Mouse (Mus musculus): ENCODE measurements at regions not wholly inside any gene's neighbourhood (a gene's known extent, or its start where the extent isn't known, plus 50 kb on each side); places are given as distances from the start of the nearest gene placed in this dataset.

DNA sequence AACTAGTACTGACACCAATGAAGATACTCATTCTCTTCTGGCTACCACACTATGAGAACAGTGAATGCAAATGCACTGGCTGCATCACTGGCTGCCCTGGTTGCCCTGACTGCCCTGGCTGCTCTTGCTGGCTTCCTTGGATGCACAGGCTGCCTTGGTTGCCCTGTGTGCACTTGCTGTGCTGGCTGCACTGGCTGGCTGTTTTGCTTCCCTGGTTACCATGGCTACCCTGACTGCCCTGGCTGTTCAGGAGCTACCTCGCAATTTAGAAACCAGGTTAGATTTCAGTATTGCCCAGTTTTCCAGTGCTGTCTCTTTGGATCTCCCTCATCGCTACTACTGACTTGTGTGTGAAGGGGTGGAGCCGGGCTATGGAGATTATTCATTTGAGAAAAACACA lies 175.7 kb downstream of the Fat4 start:
- Histone ChIP-seq H3K36me3 (ENCODE audit: control insufficient read depth, insufficient read depth) (no peaks in the 10 kb centered on the region), H3K79me2 (ENCODE audit: control insufficient read depth, insufficient read depth) (no peaks in the 10 kb centered on the region), H3K79me3 (ENCODE audit: low read depth) (no peaks in the 10 kb centered on the region), H3K4me3 (ENCODE audit: insufficient read depth, poor library complexity, severe bottlenecking) (no peak overlapping the region), H3ac (ENCODE audit: control insufficient read depth, insufficient read length, low read depth) (no peak overlapping the region), H3K27me3 (ENCODE audit: control insufficient read depth, insufficient read depth, insufficient read length) (no peaks in the 10 kb centered on the region)
- TF ChIP-seq MAX (IDR thresholded peaks at IDR 0.05) = no peak
- no peak for TF ChIP-seq MYOG (IDR thresholded peaks at IDR 0.05; ENCODE audit: control insufficient read depth, extremely low read depth, insufficient read length)
- TF ChIP-seq MYOD1 (IDR thresholded peaks at IDR 0.05; ENCODE audit: control insufficient read depth, insufficient read length, low read depth) = no peak
- TF ChIP-seq FOSL1 (IDR thresholded peaks at IDR 0.05; ENCODE audit: insufficient read depth, low read length, poor library complexity, severe bottlenecking) = no peak
- TF ChIP-seq CTCF (IDR thresholded peaks at IDR 0.05; ENCODE audit: control insufficient read depth, insufficient read depth, insufficient read length) = no peak
- no peak for TF ChIP-seq CEBPB (IDR thresholded peaks at IDR 0.05; ENCODE audit: low read depth)
- no peak for TF ChIP-seq USF1 (IDR thresholded peaks at IDR 0.05; ENCODE audit: low read depth)

DNA sequence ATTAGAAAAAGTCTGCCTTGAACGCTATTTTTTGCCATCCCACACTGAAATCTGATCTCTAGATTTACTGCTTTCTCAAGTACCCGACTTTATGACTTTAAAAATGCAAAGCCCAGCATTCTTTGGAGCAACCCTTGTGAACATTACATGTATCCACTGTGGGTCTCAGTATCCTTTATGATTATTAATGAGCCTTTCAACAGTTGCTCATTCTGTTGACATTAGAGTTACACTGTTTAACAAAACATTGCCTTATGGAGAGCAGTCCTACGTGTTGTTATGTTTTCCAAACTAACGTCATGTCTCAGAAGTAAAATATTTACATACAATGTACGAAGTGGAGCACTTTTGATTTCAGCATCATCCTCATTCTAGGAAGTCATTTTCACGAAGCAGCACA lies 178.7 kb downstream of the Fat4 start:
- Histone ChIP-seq H3K79me2 (ENCODE audit: control insufficient read depth, insufficient read depth) (no peaks in the 10 kb centered on the region), H3K36me3 (ENCODE audit: control insufficient read depth, insufficient read depth) (no peaks in the 10 kb centered on the region), H3K4me3 (ENCODE audit: insufficient read depth, poor library complexity, severe bottlenecking) (no peak overlapping the region), H3K27me3 (ENCODE audit: control insufficient read depth, insufficient read depth, insufficient read length) (no peaks in the 10 kb centered on the region), H3ac (ENCODE audit: control insufficient read depth, insufficient read length, low read depth) (no peak overlapping the region), H3K79me3 (ENCODE audit: low read depth) (no peaks in the 10 kb centered on the region)
- TF ChIP-seq CTCF (IDR thresholded peaks at IDR 0.05; ENCODE audit: control insufficient read depth, insufficient read depth, insufficient read length) (no peak), FOSL1 (IDR thresholded peaks at IDR 0.05; ENCODE audit: insufficient read depth, low read length, poor library complexity, severe bottlenecking) (no peak), MAX (IDR thresholded peaks at IDR 0.05) (no peak), MYOG (IDR thresholded peaks at IDR 0.05; ENCODE audit: control insufficient read depth, extremely low read depth, insufficient read length) (no peak), MYOD1 (IDR thresholded peaks at IDR 0.05; ENCODE audit: control insufficient read depth, insufficient read length, low read depth) (no peak), CEBPB (IDR thresholded peaks at IDR 0.05; ENCODE audit: low read depth) (no peak), USF1 (IDR thresholded peaks at IDR 0.05; ENCODE audit: low read depth) (no peak)

DNA sequence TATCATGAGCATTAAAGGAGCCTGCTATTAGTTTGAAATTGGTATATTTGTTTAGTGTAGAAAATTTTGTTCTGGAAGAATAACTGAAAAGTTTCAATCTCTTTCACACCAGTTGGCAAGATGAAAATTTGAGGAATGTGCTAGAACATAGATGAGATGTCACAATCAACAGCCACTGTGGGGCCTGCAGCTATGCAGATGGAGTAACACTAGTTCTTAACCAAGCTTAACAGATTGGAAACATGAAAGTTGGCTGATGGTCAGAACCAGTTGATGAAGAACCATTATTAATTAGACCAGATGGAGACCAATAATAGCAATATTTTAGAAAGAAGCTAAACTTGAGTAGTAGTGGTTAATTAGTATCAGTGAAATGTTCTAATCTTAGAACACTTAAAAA lies 182.3 kb downstream of the Fat4 start:
- Histone ChIP-seq H3K79me2 (ENCODE audit: control insufficient read depth, insufficient read depth) (no peaks in the 10 kb centered on the region), H3K36me3 (ENCODE audit: control insufficient read depth, insufficient read depth) (no peaks in the 10 kb centered on the region), H3K4me3 (ENCODE audit: insufficient read depth, poor library complexity, severe bottlenecking) (no peak overlapping the region), H3K27me3 (ENCODE audit: control insufficient read depth, insufficient read depth, insufficient read length) (no peaks in the 10 kb centered on the region), H3ac (ENCODE audit: control insufficient read depth, insufficient read length, low read depth) (no peak overlapping the region), H3K79me3 (ENCODE audit: low read depth) (no peaks in the 10 kb centered on the region)
- TF ChIP-seq MAX (IDR thresholded peaks at IDR 0.05) (no peak), CEBPB (IDR thresholded peaks at IDR 0.05; ENCODE audit: low read depth) (no peak), FOSL1 (IDR thresholded peaks at IDR 0.05; ENCODE audit: insufficient read depth, low read length, poor library complexity, severe bottlenecking) (no peak), MYOD1 (IDR thresholded peaks at IDR 0.05; ENCODE audit: control insufficient read depth, insufficient read length, low read depth) (no peak), CTCF (IDR thresholded peaks at IDR 0.05; ENCODE audit: control insufficient read depth, insufficient read depth, insufficient read length) (no peak), MYOG (IDR thresholded peaks at IDR 0.05; ENCODE audit: control insufficient read depth, extremely low read depth, insufficient read length) (no peak), USF1 (IDR thresholded peaks at IDR 0.05; ENCODE audit: low read depth) (no peak)

DNA sequence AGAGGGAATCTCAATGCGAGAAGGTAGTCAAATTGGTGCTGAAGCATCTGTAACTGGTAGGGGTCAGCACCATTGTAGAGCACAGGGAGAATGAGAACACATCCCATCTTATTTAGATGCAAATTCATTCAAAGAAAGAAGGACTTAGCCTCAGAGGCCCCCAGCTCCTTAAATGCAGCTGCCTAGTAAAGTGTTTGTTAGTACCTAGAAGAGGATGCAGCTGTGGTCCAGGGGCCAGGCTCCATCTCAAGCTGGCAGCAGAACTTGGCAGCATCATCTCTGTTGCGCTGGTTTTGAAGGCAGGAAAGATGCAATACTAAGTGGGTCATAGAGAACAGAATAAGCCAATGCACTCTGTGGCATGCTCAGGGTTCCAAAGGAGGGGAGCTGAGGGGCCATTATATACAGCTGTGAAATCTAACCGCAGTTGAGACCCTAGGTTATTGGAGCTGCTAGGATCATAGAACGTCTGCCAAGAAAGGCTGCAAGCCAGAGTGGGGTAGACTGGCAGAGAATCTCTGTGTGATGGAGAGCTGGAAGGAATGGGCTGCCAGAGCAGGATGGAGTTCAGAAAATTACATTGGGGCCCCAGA lies 196.0 kb downstream of the Fat4 start:
- H3K36me3 ChIP-seq (ENCODE audit: control insufficient read depth, insufficient read depth) = no peaks in the 10 kb centered on the region
- no peaks in the 10 kb centered on the region for H3K27me3 ChIP-seq (ENCODE audit: control insufficient read depth, insufficient read depth, insufficient read length)
- no peak overlapping the region for H3K4me3 ChIP-seq (ENCODE audit: insufficient read depth, poor library complexity, severe bottlenecking)
- H3K79me3 ChIP-seq (ENCODE audit: low read depth) = no peaks in the 10 kb centered on the region
- no peak overlapping the region for H3ac ChIP-seq (ENCODE audit: control insufficient read depth, insufficient read length, low read depth)
- TF ChIP-seq MYOD1 (IDR thresholded peaks at IDR 0.05; ENCODE audit: control insufficient read depth, insufficient read length, low read depth) (no peak), CTCF (IDR thresholded peaks at IDR 0.05; ENCODE audit: control insufficient read depth, insufficient read depth, insufficient read length) (no peak), MAX (IDR thresholded peaks at IDR 0.05) (no peak), USF1 (IDR thresholded peaks at IDR 0.05; ENCODE audit: low read depth) (no peak)
- no peaks in the 10 kb centered on the region for H3K79me2 ChIP-seq (ENCODE audit: control insufficient read depth, insufficient read depth)

GRCm38 (mm10) chr3:39088948-39089347 lies 202.2 kb downstream of the Fat4 start:
- no peak overlapping the region for H3ac ChIP-seq (ENCODE audit: control insufficient read depth, insufficient read length, low read depth)
- H3K36me3 ChIP-seq (ENCODE audit: control insufficient read depth, insufficient read depth) = no peaks in the 10 kb centered on the region
- H3K4me3 ChIP-seq (ENCODE audit: insufficient read depth, poor library complexity, severe bottlenecking) = no peak overlapping the region
- no peaks in the 10 kb centered on the region for H3K79me3 ChIP-seq (ENCODE audit: low read depth)
- no peaks in the 10 kb centered on the region for H3K79me2 ChIP-seq (ENCODE audit: control insufficient read depth, insufficient read depth)
- H3K27me3 ChIP-seq (ENCODE audit: control insufficient read depth, insufficient read depth, insufficient read length) = no peaks in the 10 kb centered on the region
- TF ChIP-seq CEBPB (IDR thresholded peaks at IDR 0.05; ENCODE audit: low read depth) (no peak), MYOG (IDR thresholded peaks at IDR 0.05; ENCODE audit: control insufficient read depth, extremely low read depth, insufficient read length) (no peak), FOSL1 (IDR thresholded peaks at IDR 0.05; ENCODE audit: insufficient read depth, low read length, poor library complexity, severe bottlenecking) (no peak), MAX (IDR thresholded peaks at IDR 0.05) (no peak), CTCF (IDR thresholded peaks at IDR 0.05; ENCODE audit: control insufficient read depth, insufficient read depth, insufficient read length) (no peak), USF1 (IDR thresholded peaks at IDR 0.05; ENCODE audit: low read depth) (no peak), MYOD1 (IDR thresholded peaks at IDR 0.05; ENCODE audit: control insufficient read depth, insufficient read length, low read depth) (no peak)

DNA sequence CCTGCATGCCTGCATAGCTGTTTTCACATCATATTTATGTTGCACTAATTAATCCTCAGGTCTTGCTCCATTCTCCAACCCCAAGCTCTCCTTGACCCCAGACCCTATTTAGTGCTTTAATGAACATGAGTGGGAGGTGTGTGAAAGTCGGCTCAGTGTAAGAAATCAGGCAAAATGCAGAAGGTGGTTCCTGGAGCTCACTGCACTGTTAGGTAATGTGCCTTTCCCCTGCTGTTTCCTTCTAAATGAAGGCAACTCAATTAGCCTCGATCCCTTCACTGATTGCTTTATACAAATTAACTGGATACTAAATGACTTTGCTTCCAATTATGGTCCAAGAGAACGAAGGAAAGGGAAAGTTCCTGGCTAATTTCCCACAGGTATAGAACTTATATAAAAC lies 215.6 kb downstream of the Fat4 start:
- Histone ChIP-seq H3ac (ENCODE audit: control insufficient read depth, insufficient read length, low read depth) (no peak overlapping the region), H3K27me3 (ENCODE audit: control insufficient read depth, insufficient read depth, insufficient read length) (no peaks in the 10 kb centered on the region), H3K36me3 (ENCODE audit: control insufficient read depth, insufficient read depth) (no peaks in the 10 kb centered on the region), H3K79me2 (ENCODE audit: control insufficient read depth, insufficient read depth) (no peaks in the 10 kb centered on the region), H3K79me3 (ENCODE audit: low read depth) (no peaks in the 10 kb centered on the region), H3K4me3 (ENCODE audit: insufficient read depth, poor library complexity, severe bottlenecking) (no peak overlapping the region)
- no peak for TF ChIP-seq MAX (IDR thresholded peaks at IDR 0.05)

All from C2C12 (cell line).